ENCODE assay signal across 8 mouse cellular contexts in the genomic region with DNA sequence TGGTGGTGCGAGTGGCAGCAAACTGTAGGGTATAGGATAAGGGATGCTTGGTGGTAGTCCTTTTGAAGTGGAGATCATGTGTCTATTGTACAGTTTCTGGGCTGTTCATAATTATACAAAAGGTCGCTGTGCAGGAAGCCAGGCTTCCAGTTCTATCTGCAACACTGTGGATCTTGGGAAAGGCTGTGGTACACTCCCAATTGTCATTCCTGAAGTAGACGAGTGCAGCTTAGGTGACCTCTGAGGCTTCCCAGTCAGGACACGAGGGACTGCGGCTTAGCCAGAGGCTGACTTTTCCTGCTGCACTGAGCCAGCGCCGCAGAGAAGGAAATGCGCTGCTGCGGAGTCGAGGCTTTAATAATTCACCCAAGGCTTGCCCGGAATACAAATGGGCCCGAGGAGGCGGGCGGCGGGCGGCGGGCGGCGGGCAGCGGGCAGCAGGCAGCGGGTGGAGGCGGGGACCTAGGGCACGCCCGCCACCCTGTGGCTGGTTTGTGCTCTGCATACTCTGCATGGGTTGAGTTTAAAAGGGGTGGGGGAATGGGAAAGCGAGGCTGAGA. TPM values are rescaled to one million over a fixed set of nuclear protein-coding genes. Genes with fewer than 3 reads are reported as not detected.
DNase-seq lines count a peak whose midpoint lies in the region; ATAC-seq lines count a peak whose summit lies in the region.

No protein-coding gene starts in this region.

- peak overlapping the region; percentile 25 for H3K4me3 ChIP-seq in lung, embryonic 15.5 days

- H3K9me3 ChIP-seq in lung, embryonic 15.5 days, result no peaks in the 10 kb centered on the region

- no peaks in the 10 kb centered on the region for H3K4me1 ChIP-seq in lung, embryonic 15.5 days

- H3K4me2 ChIP-seq in lung, embryonic 15.5 days, result peak overlapping the region; percentile 56

- no peaks in the 10 kb centered on the region; the same call in 1 of the 2 replicates for H3K27me3 ChIP-seq in lung, embryonic 15.5 days

- H3K9ac ChIP-seq in lung, embryonic 15.5 days, result no peak overlapping the region

- H3K36me3 ChIP-seq in lung, embryonic 15.5 days, result no peaks in the 10 kb centered on the region

- intact Hi-C loops in heart, postnatal 36 days (cut with DNase I), result loop anchor here (1.0 kb wide), 1 partner anchor 176 kb away; no protein-coding TSS in a partner anchor

- peak; percentile 56 for DNase-seq in Muller cell, postnatal 12 days (ENCODE audit: inconsistent ontology term)
- peak; percentile 41 for DNase-seq in c-Kit-positive CD71-positive TER-119-negative erythroid progenitor cells, embryonic 14.5 days (ENCODE audit: low read depth)
- DNase-seq in heart, postnatal 36 days, result peak; percentile 27 to 63
- DNase-seq in layer of hippocampus, adult 18-20 months (ENCODE audit: low spot score in 2 of 2), result peak; percentile 1 to 45
- DNase-seq in retina, embryonic 14.5 days (ENCODE audit: low spot score), result peak; percentile 77
- DNase-seq in urinary bladder, postnatal 36 days (ENCODE audit: low spot score in 2 of 2), result peak; percentile 3 to 4

- ATAC-seq in erythroid progenitor cell, adult 5-6 weeks (replicated peaks; ENCODE audit: low FRiP score, poor library complexity, severe bottlenecking), result peak; percentile 89
- peak; percentile 69; the same call in 1 of the 2 replicates for ATAC-seq in lung, embryonic 15.5 days (ENCODE audit: borderline replicate concordance, extremely low read depth, low FRiP score, low TSS enrichment)

- no peak overlapping the region for H3K27ac ChIP-seq in lung, embryonic 15.5 days

- WGBS in lung, embryonic 15.5 days, result 13% methylated on average over 10 of the region's 25 CpGs

RNA-seq across cellular contexts. Expression of a gene that starts 45.4 kb away (rescaled TPM):
- 163 and 208 TPM in 2 replicates for total RNA-seq in erythroid progenitor cell, adult 5-6 weeks (2015; ENCODE audit: low replicate concordance)
- total RNA-seq in erythroid progenitor cell, adult 5-6 weeks (2017; ENCODE audit: low replicate concordance), result 164 and 222 TPM in 2 replicates
- total RNA-seq in heart, postnatal 36 days (2021), result 10 to 100 TPM; 75.8 to 76.5 TPM
- total RNA-seq in layer of hippocampus, adult 18-20 months (2021), result 10 to 100 TPM in 1 of 2 experiments, 1 to 10 TPM in 1; 9.8 to 13.1 TPM
- 288 and 291 TPM in 2 replicates for polyA plus RNA-seq in lung, embryonic 15.5 days (2015; fragmentation: Nextera tagmentation; extraction: Ambion mirVana)

Comparison
In these comparisons a context has a peak if more than half of its experiments do, and no peak if none do; other contexts are left out.
1. DNase-seq: peak in every context shown above with its lines; median percentile 77 in retina, embryonic 14.5 days; 56 in Muller cell, postnatal 12 days; 45 in heart, postnatal 36 days; 41 in c-Kit-positive CD71-positive TER-119-negative erythroid progenitor cells, embryonic 14.5 days; 23 in layer of hippocampus, adult 18-20 months; 4 in urinary bladder, postnatal 36 days.
2. RNA of a gene that starts 45.4 kb away (total RNA-seq): 163 to 222 TPM in erythroid progenitor cell, adult 5-6 weeks and 75.8 to 76.5 TPM in heart, postnatal 36 days; 9.8 to 13.1 TPM in layer of hippocampus, adult 18-20 months; every median in the first group is over 4 times any median in the second.